Mouse (Mus musculus) frontal cortex, postnatal 14 days (tissue): ENCODE data around the gene Adipoq.
"Not testable (repeated sequence)": the region's sequence is repeated elsewhere in the genome, so short reads cannot be mapped to it uniquely, and the experiment has no call there.

ENCODE experiments used
- DNase-seq, 2 experiments: peaks; one replicate each; pipeline ENCODE4 v3.0.0; 2022; ENCODE audit warnings: low spot score in 2 of 2

Adipoq gene

DNA sequence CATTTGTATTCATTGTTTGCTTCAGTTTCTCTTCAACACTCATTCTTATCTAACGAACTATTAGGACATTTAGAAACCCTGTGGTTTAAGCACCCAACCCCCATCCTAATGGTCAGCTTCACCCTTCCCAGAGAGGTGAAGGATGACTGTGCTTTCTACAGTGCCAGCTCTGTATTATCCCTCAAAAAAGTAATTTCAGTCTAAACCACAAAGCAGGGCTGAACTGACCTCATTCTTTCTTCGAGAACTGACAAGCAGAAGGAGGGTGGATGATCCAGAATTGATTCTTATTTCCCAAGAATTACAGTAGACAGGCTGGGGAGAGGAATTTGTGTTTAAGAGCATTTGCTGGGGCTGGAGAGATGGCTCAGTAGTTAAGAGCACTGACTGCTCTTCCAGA, 13.4 kb downstream of the Adipoq start:
- DNase-seq, result no peak

DNA sequence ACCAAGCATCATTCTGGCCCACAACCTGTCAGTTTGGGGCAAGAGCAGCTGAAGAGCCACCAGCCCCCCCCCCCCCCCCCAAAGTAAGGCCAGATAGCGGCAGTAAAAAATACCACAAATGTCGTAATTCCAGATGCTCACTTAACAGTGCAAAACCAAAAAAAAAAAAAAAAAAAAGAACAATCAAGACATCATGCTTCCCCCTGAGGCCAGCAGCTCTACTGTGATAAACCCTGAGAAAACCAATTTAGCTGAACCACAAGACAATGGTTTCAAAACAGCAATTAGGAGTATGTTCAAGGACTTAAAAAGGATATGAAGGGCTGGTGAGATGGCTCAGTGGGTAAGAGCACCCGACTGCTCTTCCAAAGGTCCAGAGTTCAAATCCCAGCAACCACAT, 15.8 kb downstream of the Adipoq start:
- no peak for DNase-seq

DNA sequence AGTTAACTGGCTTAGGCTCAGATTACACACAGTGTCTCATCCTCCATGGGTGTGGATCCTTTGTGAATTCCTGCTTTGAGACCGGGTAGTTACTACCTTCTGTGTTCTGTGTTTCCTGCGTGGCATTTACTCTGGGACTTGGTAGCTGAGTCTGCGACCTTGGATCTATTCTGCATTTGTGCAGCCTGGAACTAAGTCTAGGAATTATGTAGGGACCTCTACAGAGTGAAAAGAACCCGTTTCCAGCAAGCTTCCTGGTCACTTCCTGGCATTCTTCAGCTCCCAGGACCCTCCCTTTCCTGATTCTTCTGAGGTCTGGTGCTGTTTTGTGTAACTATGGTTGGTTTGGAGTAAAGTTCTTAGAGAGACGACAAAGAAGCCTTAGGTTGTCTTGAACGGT, 18.1 kb downstream of the Adipoq start:
- DNase-seq, result no peak

DNA sequence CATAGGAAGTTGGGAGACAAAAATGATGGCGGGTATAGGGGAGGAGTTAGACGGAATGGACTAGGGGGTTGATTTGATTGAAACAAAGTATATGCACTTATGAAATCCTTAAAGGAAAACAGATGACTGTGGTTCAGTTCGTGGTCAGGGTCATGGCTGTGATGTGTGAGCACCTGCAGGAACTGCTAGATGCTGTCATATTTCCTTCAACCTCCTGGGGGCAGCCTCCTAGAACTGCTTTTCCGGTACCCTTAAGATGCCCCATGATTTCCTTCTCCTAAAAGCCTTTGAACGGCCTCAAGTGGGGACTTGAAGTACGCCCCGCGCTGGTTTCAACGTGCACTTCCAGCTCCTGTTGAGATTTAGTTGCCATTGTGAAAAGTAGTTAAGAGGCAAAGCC, 19.1 kb downstream of the Adipoq start:
- no peak for DNase-seq

DNA sequence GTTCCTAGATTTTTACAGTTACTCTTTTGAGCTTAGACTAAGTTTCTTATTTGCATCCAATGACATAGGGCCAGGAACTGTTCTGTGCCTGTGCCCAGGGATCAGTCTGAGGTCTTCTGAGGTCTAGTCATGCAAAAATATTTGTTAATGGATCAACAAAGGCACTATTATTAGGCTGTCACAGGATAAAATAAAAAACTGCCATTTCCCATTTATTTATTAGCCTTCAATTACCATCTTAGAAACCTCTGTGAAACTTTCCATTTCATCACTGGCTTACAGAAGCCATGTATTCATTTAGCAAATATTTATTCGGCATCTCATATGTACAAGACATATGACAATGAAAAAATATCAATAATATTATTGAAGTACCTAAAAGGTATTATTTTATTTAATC, 20.3 kb downstream of the Adipoq start:
- DNase-seq, result no peak

DNA sequence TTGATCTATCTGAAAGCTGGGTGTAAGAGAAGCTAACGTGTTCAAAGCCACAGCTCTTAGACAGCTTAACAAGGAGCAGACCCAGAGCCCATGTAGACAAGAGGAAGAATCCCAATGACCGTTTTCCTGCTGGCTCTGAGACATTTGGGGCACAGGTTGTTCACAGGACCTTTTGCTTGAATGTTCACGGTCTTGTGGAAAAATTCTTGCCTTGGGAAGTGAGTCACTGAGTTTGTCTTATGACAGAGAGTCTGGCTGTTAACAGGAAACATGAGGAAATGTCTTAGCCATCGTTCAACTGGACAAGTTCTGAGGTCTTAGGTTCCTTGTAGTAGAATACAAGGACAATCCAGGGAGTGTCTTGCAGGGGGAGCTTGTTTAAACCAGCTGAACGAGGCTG, 20.7 kb downstream of the Adipoq start:
- no peak for DNase-seq

DNA sequence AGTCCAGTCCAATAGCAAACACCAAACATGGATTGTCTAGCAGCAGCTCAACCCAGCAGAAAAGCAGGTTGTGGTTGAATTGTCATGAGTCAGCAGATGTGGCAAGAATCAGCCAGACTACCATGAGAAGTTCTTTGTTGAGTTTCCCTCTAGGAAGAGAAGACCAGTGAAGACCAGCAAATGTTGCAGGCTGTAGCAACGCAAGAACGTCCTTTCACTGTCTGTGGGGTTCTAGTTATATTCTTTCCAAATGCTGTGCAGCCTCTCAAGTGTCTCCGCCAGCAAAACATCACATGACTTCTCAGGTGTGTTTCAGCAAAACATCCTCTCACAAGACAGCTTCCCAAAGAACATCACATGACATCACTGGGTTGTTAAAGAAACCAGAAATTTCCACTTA, 24.5 kb downstream of the Adipoq start:
- no peak for DNase-seq

DNA sequence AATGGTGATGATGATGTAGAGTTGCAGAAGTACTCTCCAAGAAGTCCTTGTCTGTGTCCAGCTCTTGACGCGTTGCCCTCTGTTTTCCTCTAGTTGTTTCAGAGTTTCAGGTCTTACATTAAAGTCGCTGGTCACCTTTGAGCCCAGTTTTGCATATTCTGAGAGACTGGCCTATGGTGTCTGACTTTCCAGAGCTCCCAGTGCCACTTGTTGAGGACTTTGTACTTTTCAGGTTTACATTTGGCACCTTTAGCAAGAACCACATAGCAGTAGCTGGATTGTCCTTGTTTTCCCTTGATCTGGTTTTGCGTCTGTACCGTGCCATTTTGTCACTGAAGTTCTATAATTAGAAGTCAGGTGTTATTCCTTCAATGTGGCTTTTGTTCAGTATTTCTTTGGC, 27.6 kb downstream of the Adipoq start:
- no peak for DNase-seq

DNA sequence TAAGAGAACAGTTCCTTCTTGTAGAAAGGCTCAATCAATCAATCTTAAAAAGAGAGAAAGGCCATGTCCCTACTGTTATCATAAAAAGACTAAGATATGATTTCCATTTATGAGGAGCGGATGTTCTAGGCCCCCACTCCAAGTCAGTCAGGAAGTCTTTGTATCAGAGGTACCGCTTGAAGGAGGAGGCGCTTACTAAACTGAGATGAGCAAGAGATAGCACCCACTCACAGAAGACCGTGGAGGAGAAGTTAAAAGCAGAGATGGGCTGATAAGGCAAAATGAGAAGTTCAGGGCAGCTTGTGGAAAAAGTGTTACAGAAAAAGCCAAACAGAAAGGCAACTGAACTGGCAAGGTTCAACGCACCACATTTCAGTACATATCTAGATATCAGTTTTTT, 28.5 kb downstream of the Adipoq start:
- no peak for DNase-seq

DNA sequence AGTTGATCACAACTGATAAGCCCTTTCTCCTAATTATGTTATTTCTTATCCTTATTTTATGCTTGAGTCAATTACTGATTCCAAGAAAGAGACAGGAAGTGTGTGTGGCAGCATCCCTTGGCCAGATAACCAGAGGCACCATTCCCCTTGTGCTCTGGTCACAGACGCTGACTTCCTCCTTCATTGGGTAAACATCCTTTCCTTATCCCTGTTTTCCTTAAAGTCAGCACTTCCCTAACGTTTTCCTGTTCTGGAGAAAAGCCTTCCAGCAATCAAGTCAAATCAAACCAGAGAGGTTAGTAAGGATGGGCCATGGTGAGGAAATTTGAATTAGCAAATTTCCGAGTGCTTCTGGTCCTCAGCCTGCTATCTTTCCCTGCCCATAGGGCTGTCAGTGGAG, 29.6 kb downstream of the Adipoq start:
- DNase-seq, result no peak

DNA sequence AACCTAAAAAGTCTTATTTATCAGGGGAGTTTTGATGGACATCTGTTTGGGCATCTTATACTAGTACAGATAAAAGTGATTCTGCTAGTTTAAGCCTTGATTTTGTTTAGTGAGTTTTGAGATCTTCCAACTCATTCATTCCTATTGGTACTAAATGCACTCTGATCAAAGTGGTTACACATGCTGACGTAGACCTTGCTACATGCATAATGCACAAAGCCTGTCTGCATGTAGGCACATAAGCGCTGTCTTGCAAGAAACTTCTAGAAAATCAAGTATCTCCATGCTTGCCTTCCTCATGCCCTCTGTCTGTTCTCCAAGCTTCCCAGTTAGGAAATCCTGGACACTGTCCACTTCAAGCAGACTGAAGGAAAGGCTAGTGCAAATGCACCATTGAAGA, 31.5 kb downstream of the Adipoq start:
- no peak for DNase-seq

DNA sequence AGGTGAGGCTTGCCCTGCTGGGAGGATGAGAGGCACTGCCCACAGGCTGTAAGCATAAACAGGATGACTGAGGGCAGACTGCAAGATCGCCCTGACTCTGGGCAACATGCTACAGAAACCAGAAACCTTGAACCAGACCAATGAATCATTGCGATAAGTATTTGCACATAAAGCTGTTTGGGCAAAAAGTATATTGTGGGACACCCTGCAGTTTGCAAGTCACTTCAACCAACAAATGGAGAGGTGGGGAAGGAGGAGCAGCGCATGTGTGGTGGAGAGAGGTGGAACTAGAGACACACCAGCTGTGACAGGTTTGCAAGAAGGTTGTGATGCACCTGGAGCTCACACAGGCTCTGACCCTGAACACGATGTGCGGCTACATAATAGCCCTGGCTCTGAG, 32.5 kb downstream of the Adipoq start:
- no peak for DNase-seq

DNA sequence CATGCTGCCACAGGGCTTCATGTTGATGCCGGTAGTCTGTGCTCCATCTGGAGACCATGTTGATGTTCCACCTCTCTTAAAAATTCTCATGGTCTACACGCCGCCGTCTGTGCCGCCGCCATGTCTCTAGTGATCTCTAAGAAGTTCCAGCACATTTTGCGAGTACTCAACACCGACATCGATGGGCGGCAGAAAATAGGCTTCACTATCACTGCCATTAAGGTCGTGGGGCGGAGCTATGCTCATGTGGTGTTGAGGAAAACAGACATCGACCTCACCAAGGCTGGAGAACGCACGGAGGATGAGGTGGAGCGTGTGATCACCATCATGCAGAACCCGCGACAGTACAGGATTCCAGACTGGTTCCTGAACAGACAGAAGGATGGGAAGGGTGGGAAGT, 33.1 kb downstream of the Adipoq start:
- not testable (repeated sequence) for DNase-seq

DNA sequence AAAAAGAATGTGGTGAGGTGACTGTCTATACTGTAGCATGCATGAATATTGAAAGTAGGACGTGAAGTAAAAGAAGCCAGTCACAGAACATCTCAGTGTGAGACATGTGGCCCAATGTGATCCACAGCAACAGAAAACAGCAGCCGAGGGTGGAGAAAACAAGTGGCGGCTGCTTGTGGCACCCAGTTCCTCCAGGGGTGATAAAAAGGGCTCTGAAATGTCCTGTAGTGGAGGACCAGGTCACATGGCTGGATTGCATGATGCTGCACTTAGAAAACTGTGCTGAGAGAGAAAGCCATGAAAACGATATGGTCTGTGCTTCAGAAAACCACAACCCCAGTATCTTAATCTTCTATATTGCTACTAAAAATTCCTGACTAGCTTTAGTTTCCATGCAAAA, 34.7 kb downstream of the Adipoq start:
- no peak for DNase-seq

DNA sequence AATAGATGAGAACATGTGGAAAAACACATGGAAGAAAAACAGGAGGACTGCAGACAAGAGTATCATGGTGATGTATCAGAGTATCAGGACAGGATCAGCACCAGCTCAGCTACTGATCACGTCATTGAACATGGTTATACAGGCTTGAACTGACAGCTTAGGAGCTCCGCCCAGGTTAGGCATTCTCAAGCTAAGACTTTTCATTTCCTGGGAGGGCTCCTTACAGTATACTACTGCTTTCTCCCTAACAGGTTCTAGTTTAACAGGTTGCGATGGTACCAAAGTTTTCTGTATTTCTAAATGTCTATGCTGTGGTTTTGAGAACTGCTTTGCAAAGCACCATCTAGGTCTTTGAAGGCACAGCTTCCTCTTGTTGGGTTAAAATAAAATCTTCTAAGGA, 35.2 kb downstream of the Adipoq start:
- no peak for DNase-seq

DNA sequence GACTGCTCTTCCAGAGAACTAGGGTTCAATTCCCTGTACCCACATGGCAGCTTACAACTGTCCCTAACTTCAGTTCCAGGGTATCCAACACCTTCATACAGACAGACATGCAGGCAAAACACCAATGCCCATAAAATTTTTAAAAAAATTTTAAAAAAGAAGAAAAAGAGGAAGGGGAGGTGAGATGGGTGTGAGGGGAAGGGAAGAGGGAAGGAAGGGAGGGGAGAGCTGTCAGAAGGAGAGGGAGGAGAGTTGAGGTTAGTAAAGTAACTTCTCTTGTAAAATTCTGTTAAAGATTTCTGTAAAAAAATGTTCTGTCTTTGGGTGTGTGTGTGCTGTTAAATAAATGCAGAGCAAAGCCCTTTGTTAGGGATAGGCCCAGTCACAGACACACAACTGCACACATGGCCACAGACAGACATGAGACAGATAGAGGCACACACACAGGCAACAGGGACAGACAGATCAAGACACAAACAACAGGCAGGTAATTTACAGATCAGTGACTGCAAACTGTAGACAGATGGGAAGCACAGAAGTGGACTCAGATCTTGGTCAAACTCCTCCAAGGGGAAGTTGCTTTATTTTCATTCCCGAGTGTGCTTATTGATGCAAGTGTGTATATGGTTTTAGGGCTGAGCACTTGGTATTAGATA, 35.7 kb downstream of the Adipoq start:
- DNase-seq, result no peak

DNA sequence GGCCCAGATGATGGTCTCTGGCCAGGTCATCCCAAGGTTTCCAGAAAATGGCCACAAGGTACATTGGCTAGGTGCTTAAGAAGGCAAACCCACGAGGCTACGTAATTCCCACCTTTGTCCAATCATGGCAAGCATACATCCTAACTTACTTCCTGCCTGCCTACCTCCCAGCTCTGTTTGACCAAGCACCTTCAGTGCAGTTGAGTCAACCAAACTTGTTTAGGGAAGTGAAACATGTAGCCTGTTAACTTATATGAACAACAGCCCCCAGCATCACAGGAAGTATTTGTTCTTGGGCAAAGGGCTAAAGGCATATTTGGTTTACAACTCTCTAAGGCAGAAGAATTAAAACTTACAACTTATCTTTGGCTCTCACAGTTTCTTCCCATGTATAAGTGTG, 39.5 kb downstream of the Adipoq start:
- DNase-seq, result no peak

DNA sequence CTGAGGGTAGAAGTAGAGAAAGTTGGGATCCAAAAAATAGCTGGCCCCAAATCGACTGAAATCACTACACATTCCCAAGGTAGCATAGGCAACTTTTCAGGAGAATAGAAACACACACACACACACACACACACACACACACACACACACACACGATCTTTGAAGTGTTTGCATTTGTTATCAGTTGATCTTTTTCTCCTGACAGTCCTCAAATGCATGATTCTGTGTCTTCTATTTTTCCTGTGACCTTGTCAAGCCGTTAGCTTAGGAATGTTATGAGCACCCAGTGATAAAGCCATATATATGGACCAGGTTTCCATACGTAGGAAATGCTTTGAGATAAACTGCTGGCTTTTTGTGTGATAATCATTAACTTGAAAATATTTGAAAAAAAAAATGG, 40.1 kb downstream of the Adipoq start:
- DNase-seq, result no peak

DNA sequence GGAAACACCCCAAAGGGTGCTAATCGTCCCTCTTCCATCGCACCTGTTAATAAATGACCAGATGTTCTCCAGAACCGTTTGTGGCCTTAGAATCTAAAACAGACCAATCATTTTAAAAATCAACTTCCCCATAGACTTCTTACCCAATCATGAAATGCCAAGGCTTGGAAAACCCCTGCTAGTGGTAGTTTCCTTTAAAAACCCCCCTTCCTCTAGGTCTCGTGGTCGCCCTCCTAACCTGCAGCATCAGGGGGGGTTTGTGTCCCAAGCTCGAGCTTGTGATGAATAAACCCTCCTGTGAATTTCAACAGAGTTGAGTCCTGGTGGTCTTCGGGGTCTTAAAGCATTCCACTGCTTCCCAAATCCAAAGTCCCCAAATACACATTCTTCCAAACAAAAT, 41.6 kb downstream of the Adipoq start:
- DNase-seq, result no peak

DNA sequence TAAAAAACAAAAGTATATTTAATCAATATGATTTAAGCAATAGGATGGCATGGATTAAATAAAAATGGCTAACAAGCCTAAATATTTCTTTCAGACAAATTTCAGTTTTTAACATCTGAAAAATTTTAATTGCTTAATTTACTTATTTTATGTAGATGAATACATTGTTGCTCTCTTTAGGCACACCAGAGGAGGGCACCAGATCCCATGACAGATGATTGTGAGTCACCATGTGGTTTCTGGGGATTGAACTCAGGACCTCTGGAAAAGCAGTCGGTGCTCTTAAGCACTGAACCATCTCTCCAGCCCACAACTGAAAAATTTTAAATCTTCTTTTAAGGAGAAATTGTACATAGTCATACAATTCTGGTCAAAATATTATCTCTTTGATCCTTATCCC, 43.3 kb downstream of the Adipoq start:
- no peak for DNase-seq

DNA sequence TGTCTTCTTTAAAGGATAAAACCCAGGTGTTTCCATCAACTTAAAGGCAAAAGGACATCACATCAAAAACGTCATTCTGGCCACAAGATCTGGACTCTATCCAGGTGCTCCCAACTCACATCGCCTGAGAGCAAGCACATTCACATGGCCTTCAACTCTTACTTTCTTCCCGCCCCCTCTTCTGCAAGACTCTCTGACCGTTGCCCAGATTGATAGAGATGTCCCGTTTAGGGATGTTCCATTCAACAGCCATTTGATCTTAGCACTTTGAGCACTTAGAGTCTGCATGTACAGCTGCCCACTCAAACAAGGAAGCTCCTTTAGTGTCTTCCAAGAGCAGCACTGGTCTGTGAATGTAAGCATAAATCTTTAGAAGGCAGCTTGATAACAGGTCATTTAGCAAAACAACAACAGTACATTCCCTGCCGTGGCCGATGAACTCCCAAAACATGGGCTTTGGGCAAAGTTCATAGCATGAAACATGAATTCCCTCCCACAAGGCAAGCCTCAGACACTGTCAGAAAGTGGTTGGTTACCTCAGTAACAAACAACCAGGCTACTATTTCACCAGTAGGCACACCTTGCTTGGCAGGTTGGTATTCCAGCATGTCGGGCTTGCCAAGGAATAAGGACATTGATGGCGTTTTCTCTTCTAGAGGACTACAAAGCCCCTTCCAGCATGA, 45.4 kb downstream of the Adipoq start:
- DNase-seq, result no peak

DNA sequence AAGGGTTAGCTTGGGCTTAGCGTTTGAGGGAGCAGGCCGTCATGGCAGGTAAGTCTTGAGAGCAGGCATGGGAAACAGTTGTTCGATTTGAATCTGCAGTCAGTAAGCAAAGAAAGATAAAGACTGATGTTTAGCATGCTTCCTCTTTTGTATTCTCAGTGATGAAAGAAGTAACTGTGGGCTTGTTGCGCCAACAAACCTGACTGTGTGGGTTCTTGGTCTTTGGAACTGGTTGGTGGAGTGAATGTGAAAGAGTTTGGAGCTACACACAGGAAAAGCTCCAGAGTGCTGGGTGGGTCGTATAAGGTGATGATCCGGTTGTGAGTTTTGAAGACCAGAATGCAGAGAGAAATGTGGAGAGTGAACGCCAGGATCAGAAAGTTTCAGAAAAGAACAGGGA, 49.3 kb downstream of the Adipoq start:
- DNase-seq, result no peak

DNA sequence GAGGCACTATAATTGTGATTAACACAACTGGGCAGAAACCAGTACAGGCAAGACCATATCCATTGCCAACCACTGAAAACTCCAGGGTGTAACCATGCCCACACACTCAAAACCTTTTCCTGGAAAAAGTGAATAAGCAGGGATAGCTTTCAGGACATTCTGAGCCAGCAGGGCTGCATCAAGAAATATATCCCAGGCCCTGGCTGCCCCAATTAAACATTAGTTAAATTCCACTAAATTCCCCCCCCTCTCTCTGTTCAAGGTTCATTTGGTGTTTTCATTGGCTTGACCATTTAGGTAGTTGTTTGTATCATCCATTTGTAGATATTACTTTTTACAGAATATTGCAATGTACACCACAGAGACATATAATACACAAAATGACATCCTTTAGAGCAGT, 50.0 kb downstream of the Adipoq start:
- DNase-seq, result no peak

DNA sequence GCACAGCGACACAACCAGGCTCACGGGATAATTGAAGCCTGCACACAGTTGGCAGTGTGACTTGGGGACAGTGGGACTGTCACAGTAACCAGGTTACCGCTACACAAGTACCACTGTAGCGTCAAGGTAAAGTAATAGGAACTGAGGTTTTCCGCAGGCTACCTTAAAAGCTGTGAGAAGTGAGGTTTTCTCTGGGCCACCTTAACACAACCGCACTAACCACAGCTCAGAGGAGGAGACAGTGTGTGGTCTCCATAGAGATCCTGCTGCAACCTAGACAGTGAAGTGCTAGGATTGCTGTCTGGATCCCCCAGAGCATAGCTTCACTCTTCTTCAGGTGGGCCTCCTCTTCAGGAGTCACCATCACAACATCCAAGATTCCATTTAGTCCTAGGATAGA, 50.5 kb downstream of the Adipoq start:
- DNase-seq, result no peak
